Mouse (Mus musculus): ENCODE measurements around the gene Prpf4.

Gene Prpf4

DNA sequence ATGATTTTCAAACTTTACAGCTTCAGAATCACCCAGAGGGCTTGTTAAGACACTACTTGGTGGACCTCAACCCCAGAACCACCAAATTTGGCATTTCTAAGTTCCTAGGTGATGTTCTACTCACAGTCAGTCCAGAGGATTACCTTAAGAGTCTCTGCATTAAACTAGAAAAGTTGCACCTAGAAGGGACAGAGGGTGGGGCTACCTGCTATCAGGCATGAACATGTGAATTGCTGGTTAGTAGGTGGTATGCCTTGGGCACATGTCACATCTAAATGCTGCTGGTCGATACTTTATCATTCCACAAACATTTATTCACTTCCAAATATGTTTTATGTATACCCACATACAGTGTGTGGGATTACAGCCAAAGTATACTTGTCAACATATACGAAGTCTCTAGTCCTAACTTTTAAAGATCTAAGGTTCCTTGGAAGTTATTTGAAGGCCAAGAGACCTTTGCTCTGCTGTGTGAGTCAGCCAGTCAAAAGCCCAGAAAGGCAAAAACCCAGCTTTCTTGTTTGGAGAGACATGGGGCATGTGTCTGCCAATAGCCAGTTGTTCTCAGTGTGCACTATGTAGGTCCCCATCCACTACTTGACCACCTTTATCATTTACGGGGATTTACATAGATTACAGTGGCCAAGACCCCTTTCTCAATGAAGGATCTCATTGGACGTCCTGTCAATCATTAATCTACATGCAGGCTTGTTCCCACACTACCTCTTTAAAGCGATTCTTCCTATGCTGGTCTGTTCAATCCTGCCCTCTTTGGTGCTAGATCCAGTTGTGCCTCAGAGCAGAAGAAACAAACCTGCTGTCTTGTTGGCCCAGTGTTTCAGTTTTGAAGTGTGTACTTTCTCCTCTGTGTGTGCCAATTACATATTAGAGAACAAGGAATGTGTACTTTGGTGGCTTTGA, 18.7 kb upstream of the Prpf4 start:
- DNase-seq (ENCODE audit: low spot score in 2 of 2): no peak

DNA sequence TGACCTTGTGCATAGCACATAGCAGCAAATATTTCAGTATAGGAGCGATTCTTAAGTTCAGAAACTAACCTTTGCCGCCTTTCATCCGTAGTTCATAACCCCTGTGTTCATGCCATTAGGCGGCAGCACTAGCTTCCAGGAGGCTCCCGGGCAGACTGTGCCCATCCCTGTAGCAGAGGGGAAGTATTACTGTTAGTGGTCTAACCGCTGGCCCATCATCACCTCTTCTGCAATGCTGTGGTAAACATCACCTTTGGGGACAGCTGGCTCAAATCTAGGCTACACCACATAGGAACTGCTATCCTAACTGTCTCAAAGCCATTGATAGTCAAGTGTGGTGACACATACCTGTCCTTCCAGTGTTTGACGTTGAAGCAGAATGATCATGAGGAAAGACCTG, 16.7 kb upstream of the Prpf4 start:
- DNase-seq (ENCODE audit: low spot score in 2 of 2): no peak

DNA sequence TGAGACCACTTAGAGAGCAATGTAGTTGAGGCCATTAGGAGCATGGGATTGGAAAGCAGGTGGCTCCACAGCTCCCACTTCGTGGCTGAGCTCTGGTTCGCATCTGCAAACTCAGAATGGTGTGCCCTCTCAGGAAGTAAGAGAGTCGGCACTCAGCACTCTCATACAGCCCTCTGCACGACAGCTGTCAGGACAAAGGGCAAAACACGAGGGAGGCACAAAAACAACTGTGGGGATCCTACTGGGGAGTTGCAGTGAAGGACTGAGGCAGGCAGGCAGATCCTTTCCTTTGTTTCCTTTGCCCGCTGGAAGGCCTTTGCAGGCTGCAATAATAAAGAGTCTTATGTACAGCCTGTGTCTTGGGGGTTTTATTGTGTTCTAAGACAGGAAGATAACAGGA, 15.1 kb upstream of the Prpf4 start:
- no peak for DNase-seq (ENCODE audit: low spot score in 2 of 2)

DNA sequence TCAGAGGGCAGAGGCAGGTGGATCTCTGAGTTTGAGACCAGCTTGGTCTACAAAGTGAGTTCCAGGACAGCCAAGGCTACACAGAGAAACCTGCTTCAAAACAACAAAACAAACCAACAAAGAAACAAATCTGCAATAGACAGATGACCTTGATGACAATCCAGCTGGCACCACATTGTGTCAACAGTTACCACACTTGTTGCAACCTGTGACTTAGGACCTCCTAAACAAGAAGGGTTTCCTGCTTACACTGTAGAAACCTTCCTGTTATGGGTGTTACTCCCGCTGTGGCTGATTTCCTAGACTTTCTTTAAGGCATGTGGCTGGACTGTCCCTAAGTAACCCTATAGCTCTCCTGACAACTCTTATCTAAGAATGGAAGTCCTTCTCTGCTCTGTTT, 12.8 kb upstream of the Prpf4 start:
- no peak for DNase-seq (ENCODE audit: low spot score in 2 of 2)

DNA sequence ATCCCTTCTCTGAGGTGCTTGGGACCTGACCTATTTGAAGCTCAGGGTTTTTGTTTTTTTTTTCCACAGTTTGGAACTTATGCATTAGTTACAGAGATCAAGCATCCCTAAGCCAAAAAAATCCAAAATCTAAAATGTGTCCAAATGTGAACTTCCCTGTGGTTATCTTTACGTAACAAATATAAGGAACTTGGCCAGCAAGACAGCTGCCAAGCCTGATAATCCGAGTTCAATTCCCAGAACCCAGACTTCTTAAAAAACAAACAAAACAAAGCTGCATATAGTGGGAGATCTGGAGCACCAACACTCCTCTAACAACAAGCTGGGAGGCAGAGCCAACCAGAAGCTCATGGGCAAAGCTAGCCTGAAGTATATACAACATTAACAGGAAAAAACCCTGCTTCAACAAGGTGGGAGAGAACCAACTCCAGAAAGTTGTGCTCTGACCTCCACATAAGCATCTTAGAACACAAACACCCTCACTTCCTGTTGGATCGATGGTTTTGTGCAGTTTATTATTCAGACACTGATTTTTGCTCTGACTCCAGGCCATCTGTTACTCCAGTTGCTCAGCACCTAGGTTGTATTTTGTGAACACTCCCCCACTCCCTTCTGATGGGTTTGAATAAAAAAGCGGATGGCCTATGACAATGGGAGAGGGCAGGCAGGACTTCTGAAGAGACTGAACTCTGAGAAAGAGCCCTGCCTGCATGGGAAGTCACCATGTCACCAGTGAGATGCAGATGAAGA, 10.8 kb upstream of the Prpf4 start:
- DNase-seq (ENCODE audit: low spot score in 2 of 2): no peak

DNA sequence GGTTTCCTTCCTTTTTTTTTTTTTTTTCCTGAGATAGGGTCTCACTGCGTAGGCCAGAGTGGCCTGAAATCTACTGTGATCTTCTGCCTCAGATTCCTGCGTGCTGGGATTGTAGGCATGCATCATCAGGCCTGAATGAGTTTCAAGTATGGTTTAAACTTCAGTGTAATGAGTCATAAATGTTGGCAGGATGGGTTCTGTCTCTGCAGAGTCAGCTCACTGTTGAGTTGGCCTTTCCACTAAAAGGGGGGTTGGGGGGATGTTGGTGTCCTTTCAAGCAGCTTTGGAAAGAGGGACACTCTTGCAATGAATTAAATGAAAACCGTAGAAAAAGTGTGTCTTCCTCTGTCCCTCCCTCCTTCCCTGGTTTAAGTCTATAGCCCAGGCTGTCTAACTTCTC, 9.6 kb upstream of the Prpf4 start:
- DNase-seq (ENCODE audit: low spot score in 2 of 2): no peak

DNA sequence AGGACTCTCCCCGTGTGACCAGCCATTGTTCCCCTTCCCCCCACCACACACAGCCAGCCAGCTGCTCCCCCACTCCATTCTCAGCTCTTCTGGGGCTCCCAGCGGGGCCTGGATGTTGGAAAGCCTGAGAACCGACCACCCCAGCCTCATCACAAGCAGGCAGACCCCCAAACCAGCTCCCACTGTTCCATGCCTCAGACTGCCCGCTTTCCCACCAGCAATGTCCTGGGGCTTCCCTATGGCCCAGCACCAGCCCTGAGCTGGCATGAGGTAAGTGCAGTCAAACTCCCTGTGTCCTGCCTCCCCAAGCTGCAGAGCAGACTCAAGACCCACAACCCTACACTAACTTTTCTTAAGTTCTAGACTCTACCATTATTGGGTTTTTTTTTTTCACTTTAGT, 2.5 kb upstream of the Prpf4 start:
- DNase-seq (ENCODE audit: low spot score in 2 of 2): no peak

DNA sequence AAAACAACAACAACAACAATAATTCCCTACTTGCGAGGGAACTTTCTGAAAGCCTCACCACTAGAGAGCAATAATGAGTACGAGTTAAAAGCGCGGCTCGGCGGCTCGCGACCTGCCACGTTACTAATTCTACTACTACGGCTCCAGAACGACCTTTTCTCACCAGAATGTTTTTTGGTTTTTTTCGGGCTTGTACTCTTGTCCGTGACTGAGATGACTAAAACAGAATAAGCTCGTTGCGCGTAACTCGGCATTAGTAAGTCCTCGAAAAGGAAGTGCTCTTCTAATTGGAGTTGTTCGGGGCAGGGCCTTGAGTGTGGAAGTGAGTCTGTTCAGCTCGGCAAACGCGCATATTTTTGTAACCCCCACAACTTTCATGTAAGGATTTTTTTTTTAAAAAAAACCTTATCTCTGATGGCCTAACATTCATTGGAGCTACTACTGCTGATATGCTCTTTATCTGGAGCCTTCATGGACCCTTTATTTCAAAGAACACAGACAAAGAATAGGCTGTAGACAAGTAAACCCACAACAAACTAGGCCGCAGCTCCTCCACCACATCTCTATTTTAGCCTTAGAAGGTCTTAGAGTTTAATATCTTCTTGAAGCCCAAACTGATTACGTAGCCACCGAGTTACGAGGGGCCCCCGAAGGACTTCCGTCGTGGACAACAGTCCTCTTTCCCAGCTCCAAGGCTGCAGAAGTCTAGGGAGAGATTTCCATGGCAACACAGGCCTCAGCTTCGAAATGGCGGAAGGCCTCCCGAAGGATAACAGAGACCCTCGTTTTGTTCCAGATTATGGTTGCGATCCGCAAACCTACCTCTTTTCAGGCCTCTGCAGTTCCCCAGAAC, 641 bp upstream of the Prpf4 start:
- DNase-seq (ENCODE audit: low spot score in 2 of 2): peak in 1 of 2 experiments; percentile 35

DNA sequence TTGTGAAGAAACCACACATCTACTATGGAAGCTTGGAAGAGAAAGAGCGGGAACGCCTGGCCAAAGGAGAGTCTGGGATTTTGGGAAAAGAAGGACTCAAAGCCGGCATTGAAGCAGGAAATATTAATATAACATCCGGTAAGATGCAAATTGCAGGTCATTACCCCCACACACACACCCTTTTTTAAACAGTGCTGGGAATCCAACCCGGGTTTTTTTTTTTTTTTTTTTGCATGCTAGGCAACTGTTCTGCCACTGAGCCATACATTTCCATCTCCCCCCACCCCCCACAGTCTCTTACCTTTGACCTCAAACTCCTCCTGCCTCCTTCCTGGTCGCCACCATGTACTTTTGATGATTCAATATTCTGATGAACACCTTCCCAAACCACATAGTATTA, 1.0 kb downstream of the Prpf4 start:
- no peak for DNase-seq (ENCODE audit: low spot score in 2 of 2)

DNA sequence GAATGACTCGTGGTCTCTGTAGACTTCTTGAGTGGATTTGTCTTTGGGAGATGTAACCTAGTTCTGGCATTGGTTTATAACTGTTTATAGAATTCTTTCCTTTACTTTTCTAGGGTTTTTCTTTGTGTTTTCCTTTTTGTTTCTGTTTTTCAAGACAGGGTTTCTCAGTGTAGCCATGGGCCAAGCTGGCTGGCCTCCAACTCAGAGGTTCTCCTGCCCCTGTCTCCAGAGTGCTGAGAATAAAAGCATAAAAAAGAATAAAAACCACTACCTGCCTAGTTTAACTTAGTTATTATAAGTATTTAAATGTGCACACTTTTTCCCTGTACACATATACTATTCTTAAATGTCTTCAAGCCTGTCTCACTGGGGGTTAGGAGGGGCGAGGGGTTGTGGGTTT, 1.7 kb downstream of the Prpf4 start:
- no peak for DNase-seq (ENCODE audit: low spot score in 2 of 2)

DNA sequence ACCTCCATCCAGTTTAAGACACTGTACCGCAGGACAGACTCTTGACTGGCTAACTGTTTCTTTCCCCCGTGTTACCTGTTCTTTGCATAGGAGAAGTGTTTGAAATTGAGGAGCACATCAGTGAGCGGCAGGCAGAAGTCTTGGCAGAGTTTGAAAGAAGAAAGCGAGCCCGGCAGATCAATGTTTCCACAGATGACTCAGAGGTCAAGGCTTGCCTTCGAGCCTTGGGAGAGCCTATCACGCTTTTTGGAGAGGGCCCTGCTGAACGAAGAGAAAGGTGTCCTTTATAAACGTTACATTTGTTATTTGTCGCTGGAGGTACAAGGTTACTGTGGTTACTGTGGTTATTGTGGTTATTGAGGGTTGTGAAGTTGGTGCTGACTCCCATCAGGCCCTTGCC, 3.0 kb downstream of the Prpf4 start:
- no peak for DNase-seq (ENCODE audit: low spot score in 2 of 2)

DNA sequence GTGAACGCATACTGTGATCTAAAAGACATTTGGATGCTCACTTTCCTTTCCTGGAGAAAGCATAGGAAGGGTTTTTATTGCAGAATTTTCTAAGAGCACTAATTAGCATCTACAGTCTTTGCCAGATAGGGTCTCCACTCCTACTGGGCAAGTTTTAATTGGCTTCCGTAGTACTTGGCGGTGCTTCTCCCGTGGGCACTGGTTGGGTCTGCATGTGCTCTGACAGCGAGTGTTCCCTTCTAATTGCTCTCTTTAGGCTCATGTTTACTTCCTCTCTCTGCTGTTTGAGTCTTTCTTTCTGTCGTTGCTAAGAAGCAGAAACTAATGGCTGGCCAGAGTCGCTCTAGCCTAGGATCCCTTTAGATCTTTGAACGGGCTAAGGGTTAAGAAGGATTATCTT, 9.9 kb downstream of the Prpf4 start:
- no peak for DNase-seq (ENCODE audit: low spot score in 2 of 2)

DNA sequence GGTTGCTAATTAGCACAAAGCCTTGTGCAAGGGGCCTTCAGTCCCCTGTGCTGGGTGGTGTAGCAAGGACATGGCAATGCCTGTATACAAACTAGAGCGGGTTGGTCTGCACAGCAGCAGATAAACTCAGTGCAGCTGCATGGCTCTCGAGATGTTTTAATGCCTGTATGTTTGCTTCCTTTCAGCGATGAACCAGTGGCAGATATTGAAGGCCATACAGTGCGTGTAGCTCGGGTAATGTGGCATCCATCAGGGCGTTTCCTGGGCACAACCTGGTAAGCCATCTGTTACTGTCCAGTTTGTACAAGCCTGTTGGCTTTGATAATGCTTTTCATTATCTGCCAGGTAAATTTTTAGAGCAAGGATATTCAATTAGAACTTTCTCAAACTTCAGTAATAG, 10.5 kb downstream of the Prpf4 start:
- no peak for DNase-seq (ENCODE audit: low spot score in 2 of 2)

DNA sequence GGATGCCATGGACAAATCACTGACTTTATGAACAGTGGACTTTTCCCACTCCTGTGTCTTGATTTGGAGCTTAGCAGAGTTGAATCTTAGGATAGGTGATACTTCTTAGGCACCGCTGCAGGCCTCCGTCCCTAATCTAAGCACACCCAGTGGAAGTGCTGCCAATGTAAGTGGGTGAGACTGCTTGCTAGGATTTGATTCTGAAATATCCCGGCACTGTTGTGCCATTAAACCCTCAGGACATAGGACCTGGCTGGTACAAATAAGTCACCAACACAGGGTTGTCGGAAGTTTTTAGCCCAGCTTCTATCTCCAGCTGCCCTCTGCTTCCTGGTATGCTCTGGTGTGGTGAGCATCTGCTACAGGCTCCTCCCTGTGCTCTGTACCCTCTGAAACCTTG, 17.3 kb downstream of the Prpf4 start:
- no peak for DNase-seq (ENCODE audit: low spot score in 2 of 2)

DNA sequence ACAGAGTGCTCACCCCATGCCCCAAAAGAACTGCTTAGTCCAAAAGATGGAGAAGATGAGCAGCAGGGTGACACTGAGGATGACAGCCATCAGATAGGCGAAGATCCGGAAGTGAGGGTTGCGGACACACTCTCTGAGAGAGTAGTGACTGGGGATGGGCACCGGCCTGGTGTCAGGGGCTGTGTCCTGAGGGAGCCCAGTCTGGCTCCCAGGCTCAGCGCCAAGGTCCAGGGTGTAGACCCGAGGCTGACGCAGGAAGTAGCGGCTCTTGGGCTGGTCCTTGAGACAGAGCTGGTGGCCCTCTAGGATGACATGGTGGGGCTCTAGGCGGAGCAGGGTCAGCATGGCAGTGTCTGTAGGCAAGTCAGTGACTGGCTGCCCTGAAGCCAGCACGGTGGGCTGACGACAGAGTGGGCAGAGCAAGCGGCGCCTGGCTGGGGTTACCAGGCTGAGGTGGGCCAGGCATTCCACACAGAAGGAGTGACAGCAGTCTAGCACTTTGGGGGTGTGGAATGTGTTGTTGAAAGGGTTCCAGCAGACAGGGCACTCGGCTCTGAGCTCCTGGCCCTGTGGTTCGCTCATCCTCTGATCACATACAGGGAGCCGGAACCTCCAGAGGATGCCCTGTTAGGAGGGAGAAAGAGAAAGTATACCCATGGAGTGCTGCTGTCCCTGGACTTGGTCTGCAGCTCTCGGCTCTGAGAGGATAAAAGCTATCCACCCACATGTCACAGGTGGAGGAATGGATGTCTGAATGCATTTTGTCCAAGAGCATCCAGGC, 19.6 kb downstream of the Prpf4 start:
- DNase-seq (ENCODE audit: low spot score in 2 of 2): no peak

DNA sequence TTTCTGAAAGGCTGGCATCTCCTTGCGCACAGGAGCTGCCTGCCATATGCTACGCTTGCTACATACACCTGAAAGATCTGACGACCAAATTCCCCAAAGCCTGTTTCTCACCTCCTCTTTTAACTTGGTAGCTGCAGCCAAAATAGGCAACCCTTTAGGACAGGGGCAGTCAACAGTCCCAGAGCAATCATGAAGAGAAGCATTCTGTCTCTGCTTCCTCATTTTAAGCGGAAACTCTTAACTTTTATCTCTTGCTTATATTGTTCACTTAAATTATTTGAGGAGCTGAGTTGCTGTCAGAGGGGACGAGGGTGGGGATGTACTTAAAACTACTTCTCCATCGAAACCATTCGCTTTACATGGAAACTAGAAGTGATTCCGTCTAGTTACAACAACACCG, 21.0 kb downstream of the Prpf4 start:
- DNase-seq (ENCODE audit: low spot score in 2 of 2): no peak

DNA sequence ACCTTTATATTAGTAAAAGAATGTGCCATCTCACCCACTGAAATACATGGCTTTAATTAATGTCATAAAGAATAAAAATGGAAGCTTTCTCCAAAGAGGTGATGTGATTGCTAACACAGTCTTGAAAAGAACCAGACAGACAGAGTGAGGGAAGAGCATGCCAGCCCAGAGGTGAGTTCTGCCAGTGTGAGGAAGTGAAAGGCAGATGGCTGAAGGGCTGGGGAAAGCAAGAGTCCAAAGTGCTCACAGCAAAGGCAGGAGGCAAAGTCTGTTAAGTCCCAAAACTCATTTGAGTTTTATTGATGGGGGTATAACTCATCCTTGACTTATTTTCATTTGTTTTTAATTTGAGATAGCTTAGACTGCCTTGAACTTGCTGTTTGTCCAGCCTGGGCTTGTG, 22.1 kb downstream of the Prpf4 start:
- DNase-seq (ENCODE audit: low spot score in 2 of 2): no peak

DNA sequence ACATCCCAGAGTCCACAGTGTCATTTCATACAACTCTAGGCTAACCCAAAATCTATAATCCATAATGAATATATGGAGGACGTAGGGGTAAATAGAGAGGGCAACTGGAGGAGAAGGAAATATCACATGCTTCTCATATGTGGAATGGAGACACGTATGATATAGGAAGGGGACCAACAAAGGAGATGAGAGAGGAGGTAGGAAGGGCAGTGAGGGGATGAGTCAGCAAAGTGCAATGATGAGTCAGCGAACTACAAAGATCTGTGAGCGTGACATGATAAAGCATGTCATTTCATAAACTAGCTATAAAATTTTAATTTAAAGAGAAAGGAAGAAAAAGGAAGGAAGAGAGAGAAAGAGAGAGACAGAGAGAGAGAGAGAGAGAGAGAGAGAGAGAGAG, 22.9 kb downstream of the Prpf4 start:
- DNase-seq (ENCODE audit: low spot score in 2 of 2): no peak

DNA sequence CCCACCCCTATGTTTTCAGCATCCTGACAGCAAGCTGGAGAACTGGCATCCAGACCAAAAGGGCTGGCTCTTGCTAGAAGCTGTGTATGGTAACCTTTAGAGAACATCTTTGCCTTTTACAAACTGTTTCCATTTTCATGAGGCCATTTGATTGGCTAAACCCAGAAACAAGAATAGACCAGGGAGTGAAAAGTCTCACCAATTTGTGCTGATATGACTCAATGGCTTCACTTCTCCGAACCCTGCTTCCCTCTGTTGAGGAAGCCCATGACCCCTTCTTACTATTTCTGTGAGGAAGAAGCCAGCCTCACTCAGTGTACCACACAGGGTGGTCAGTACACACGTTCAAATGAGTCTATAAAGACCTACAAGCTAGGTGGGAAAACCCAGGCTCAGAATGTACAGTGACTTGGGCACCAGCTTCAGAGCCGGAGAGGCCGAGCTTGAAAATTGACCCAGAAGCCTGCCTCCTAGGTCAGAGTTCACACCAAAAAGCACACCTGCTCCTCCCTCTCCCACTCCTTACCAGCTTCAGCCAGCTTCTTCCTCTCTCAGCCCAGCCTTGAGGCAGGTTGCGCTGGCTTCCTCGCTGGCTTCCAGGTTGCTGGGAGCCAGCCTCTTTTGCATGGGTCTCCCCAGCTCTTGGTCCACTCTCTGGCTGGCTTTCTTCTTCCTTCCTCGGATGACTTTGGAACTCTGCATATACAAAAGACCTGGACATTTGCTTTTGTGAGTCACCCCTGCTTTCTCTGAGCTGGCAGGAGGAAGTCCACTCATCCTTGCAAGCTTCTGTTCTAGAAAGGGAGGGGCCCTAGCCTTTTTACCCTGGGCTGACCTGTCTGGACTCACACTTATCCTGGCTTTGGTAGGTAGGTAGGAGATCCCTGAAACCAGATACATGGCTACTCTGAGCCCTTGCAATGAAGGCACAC, 25.6 kb downstream of the Prpf4 start:
- DNase-seq (ENCODE audit: low spot score in 2 of 2): no peak

DNA sequence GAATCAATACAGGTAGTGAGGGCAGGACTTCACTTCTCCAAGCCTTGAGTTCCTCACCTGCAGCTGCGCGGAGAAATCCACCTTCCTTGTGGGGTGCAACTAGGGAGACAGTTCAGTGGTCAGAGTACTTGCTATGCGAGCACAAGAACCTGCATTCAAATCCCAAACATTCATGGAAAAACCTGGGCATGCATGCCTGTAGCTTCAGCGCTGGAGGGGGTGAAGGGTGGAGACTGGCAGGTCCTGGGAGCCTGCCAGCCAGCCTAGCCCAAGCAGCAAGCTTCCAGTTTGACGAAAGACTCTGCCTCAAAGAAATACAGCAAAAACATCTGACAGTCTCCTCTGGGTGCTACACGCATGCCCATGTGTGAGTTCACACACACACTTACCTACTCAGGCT, 26.5 kb downstream of the Prpf4 start, which contains the start of gene Rnf183:
Rnf183 (minus strand) TSS at position 172 of the 400 bp plus-strand sequence.
- DNase-seq (ENCODE audit: low spot score in 2 of 2): no peak
